Mouse (Mus musculus) kidney, postnatal 0 days (tissue): Measurements from ENCODE around the gene Aurkaip1. TPM values are rescaled to one million over a fixed set of nuclear protein-coding genes. Genes with fewer than 3 reads are reported as not detected.
A peak's percentile ranks its signal among the peaks of the same experiment; 100 is the strongest.

Experiments used
- ATAC-seq: fragments of 200-750 bp; cut with Nextera tagmentation; replicated peaks from 2 replicates; pipeline ENCODE4 v1.8.0; 2017; ENCODE audit warnings: low read depth, moderate number of reproducible peaks, moderate TSS enrichment, moderate library complexity; ENCODE audit not compliant: low FRiP score
- DNase-seq: peaks from one replicate; pipeline ENCODE4 v3.0.0-alpha.2; 2016; ENCODE audit warnings: low spot score
- H3K27ac ChIP-seq: fragments of 300-500 bp; sonication (generic); 2 replicates; pipeline ENCODE4 v1.5.1; 2014; ENCODE audit warnings: mild to moderate bottlenecking
- H3K27me3 ChIP-seq: fragments of 300-500 bp; sonication (generic); 2 replicates; pipeline ENCODE4 v1.6.1; 2014; ENCODE audit warnings: low read length, mixed read lengths; ENCODE audit not compliant: insufficient read depth
- H3K36me3 ChIP-seq: fragments of 300-500 bp; sonication (generic); 2 replicates; pipeline ENCODE4 v1.6.1; 2014; ENCODE audit warnings: low read length, mixed read lengths; ENCODE audit not compliant: insufficient read depth
- H3K4me1 ChIP-seq: fragments of 300-500 bp; sonication (generic); replicated peaks from 2 replicates; pipeline ENCODE4 v1.6.1; 2014; ENCODE audit warnings: antibody characterized with exemption, low read length, mixed read lengths; ENCODE audit not compliant: insufficient read depth
- H3K4me2 ChIP-seq: fragments of 300-500 bp; sonication (generic); 2 replicates; pipeline ENCODE4 v1.6.1; 2014; ENCODE audit warnings: mild to moderate bottlenecking, low read length, moderate library complexity, mixed read lengths
- H3K4me3 ChIP-seq: fragments of 300-500 bp; sonication (generic); replicated peaks from 2 replicates; pipeline ENCODE4 v1.5.1; 2014; ENCODE audit warnings: low read depth, low read length
- H3K9ac ChIP-seq: fragments of 300-500 bp; sonication (generic); 2 replicates; pipeline ENCODE4 v1.6.1; 2014; ENCODE audit warnings: low read depth, low read length
- H3K9me3 ChIP-seq: fragments of 300-500 bp; sonication (generic); replicated peaks from 2 replicates; pipeline ENCODE4 v1.6.1; 2016; ENCODE audit warnings: low read length, inconsistent platforms, mixed read lengths
- CTCF ChIP-seq: IDR thresholded peaks from 2 replicates; pipeline ENCODE4 v1.5.1; 2016; ENCODE audit warnings: antibody characterized with exemption, low read depth, mild to moderate bottlenecking, moderate library complexity
- WGBS: fragments of 180-500 bp; shearing (Covaris S2); extraction: QIAGEN DNeasy Blood & Tissue Kit; methylation state at CpG from one replicate; pipeline ENCODE4 v1.1.7; 2014; 5-methylcytosine and 5-hydroxymethylcytosine counted together
- polyA plus RNA-seq: library from polyadenylated mRNA; unstranded; fragments of >200 nt; fragmentation: Nextera tagmentation; extraction: Ambion mirVana; gene quantifications from 2 replicates; pipeline ENCODE4 v1.2.1, GENCODE M21; 2015

Gene Aurkaip1
- polyA plus RNA-seq, 1 experiment from 2014 or later, result 169 TPM

DNA sequence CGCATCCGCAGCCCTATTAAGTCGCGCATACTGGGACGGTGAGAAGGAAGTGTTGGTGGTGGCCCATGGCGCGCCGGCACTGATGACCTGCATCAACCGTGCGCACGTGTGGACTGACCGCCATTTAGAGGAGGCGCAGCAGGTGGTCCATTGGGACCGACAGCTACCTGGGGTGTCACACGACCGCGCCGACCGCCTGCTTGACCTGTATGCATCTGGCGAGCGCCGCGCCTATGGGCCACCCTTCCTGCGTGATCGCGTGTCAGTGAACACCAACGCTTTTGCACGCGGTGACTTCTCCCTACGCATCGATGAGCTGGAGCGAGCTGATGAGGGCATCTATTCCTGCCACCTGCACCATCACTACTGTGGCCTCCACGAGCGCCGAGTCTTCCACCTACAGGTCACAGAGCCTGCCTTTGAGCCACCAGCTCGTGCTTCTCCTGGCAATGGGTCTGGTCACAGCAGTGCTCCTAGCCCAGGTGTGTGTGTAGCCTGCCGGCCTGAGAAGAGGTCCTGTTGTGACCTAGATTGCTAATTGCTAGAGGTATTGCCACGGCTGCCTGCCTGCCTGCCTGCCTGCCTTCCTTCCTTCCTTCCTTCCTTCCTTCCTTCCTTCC, 10.7 kb downstream of the Aurkaip1 start:
- 42% methylated on average over 38 of the region's 38 CpGs for WGBS
- Histone ChIP-seq H3K4me3 (no peak overlapping the region; the same call in 1 of the 2 replicates), H3K4me2 (peak overlapping the region; percentile 73), H3K9ac (no peak overlapping the region), H3K27me3 (no peaks in the 10 kb centered on the region), H3K27ac (no peak overlapping the region), H3K4me1 (peaks cover 16% of the 10 kb centered on the region; the same call in 1 of the 2 replicates), H3K9me3 (no peaks in the 10 kb centered on the region), H3K36me3 (peaks cover 15% of the 10 kb centered on the region)
- TF ChIP-seq CTCF, result no peak
- DNase-seq, result no peak
- no peak for ATAC-seq

DNA sequence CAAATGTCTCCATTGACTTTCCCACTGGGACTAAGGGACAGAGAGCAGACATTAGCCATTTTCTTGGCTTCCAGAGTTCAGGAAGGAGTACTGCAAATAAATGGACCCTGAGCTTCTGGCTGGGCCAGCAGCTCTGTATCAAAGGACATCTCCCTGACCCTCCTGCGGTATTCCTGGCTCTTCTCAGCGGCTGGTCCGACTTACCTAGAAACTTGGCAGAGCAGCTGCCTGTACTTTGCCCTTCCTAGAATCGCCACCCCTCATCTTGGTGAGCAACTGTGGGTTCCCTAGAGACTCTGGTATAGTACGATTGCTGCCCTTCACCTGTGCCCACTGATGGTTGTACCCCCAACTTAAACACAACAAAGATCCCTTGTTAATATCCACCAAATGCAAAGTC, 12.2 kb downstream of the Aurkaip1 start:
- Histone ChIP-seq H3K9me3 (no peaks in the 10 kb centered on the region), H3K27me3 (no peaks in the 10 kb centered on the region), H3K27ac (no peak overlapping the region), H3K4me3 (no peak overlapping the region), H3K4me2 (no peak overlapping the region), H3K9ac (no peak overlapping the region), H3K36me3 (peaks cover 15% of the 10 kb centered on the region), H3K4me1 (peaks cover 21% of the 10 kb centered on the region; the same call in 1 of the 2 replicates)
- no peak for DNase-seq
- 92% methylated on average over 5 of the region's 5 CpGs for WGBS
- TF ChIP-seq CTCF, result no peak
- no peak for ATAC-seq

DNA sequence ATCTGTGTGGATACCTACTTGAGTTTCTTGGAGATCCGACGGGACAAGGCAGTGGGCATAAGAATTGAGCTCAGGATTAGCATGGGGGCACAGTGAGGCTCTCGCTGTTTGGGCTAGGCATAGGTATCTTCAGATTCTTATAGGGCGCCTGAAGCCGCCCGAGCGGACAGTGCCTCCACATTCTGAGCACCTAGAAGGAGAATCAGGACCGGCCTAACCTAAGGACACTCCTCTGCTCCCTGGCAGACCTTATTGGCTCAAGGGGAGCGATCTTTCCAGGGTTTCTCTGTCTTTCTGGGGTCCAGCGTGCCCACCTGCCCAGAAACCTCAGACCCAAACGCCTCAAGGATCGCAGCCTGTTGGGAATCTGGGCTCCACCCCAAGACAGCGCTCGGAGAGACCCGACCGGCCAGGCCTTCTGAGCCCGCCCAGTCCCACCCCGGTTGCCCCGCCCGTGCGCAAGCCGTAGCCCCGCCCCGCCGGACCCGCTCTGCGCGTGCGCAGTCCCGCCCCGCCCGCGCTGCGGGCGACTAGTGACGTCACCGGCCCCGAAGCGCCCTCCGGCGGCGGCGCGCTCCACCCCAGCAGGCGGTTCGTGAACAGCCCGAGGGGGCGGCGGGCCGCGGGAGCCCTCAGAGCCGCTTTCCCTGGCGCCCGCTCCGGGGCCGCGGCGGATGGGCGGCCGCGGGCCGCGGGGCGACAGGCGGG, 16.0 kb downstream of the Aurkaip1 start, which contains the start of gene Dvl1:
Gene Dvl1 (plus strand): TSS at position 532 of the 708 bp plus-strand sequence.
- peaks cover 15% of the 10 kb centered on the region for H3K36me3 ChIP-seq
- H3K9me3 ChIP-seq, result no peaks in the 10 kb centered on the region
- no peaks in the 10 kb centered on the region for H3K27me3 ChIP-seq
- 1% methylated on average over 65 of the region's 65 CpGs for WGBS
- H3K4me3 ChIP-seq, result peak within 1 kb of the TSS; percentile 76
- peak; percentile 88 for ATAC-seq
- peak within 1 kb of the TSS; percentile 79 for H3K27ac ChIP-seq
- peaks cover 17% of the 10 kb centered on the region for H3K4me1 ChIP-seq
- peak within 1 kb of the TSS; percentile 84 for H3K9ac ChIP-seq
- H3K4me2 ChIP-seq, result peak within 1 kb of the TSS; percentile 83
- DNase-seq, result peak; percentile 90
- TF ChIP-seq CTCF, result peak; percentile 55; the same call in 1 of the 2 replicates

DNA sequence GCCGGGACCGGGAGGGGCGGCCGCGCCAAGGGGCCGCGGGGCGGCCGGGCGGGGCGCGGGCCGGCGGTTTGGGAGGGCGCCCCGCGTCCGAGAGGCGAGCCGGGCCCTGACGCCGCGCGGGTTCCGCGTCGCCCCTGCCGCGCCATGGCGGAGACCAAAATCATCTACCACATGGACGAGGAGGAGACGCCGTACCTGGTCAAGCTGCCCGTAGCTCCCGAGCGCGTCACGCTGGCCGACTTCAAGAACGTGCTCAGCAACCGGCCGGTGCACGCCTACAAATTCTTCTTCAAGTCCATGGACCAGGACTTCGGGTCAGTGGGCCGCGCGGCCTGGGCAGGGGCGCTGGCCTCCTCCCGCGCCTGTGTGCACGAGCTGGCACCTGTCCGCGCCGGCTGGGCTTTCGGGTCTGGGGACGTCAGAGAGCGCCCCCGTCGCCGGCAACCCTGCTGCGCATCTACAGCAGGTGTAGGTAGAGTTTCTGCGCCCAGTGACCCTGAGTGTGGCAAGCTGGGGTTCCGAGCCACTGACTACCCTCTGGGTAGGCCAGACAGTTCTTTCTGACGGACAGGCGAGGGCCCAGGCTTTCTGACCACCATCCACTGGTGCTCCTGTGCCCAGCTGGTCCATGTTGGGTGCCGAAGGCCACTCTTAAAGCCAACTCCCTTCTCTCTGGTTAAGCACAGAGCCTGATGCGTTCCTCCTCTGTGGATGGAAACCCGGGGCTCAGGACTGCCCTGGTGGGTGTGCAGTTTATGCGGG, 16.7 kb downstream of the Aurkaip1 start:
- 1% methylated on average over 62 of the region's 69 CpGs for WGBS
- no peaks in the 10 kb centered on the region for H3K9me3 ChIP-seq
- H3K4me3 ChIP-seq, result peak overlapping the region; percentile 76
- peak; percentile 47 for ATAC-seq
- 0 out of 2 replicates have a peak, but pooled peaks have one; percentile 14 for TF ChIP-seq CTCF
- H3K4me1 ChIP-seq, result peaks cover 17% of the 10 kb centered on the region
- H3K27me3 ChIP-seq, result no peaks in the 10 kb centered on the region
- peak; percentile 48 for DNase-seq
- peak overlapping the region; percentile 79 for H3K27ac ChIP-seq
- H3K4me2 ChIP-seq, result peak overlapping the region; percentile 83
- peaks cover 17% of the 10 kb centered on the region; the same call in 1 of the 2 replicates for H3K36me3 ChIP-seq
- peak overlapping the region; percentile 84 for H3K9ac ChIP-seq

DNA sequence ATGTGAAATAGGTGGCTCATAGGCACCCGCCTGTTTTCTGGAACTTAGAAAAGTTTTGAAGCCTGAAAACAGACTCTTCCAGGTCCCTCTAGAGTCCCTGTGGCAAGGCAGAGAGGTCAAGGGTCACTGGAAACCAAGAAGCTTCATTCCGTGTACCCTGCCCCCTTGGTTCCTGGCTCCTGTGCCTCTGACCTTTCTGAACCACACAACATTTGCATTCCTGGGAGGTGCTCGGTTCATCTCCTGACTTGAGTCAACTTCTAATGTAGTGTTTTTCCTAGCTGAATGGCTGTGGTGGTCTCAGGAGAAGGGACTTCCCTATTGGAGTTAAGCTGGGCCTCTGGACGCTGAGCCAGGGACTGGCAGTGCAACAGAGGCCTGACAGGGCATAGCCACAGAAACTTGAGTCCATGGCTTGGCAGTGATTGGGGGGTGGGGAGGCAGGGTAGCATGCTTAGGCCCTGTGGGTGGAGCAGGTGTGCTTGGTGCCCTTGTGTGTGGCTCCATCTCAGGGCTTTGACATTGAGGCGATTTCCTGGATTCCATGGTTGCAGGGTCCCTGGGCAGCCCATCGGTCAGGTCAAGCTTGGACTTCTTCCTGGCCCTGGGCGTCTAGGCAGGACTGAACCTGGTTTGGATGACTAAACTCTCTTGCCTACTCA, 17.5 kb downstream of the Aurkaip1 start:
- peaks cover 10% of the 10 kb centered on the region; the same call in 1 of the 2 replicates for H3K36me3 ChIP-seq
- H3K9me3 ChIP-seq, result no peaks in the 10 kb centered on the region
- H3K27me3 ChIP-seq, result no peaks in the 10 kb centered on the region
- ATAC-seq (no peak), DNase-seq (no peak)
- H3K27ac ChIP-seq, result peak overlapping the region; percentile 79; the same call in 1 of the 2 replicates
- no peak for TF ChIP-seq CTCF
- peak overlapping the region; percentile 83 for H3K4me2 ChIP-seq
- WGBS, result 51% methylated on average over 7 of the region's 7 CpGs
- H3K4me3 ChIP-seq, result peak overlapping the region; percentile 76
- H3K9ac ChIP-seq, result peak overlapping the region; percentile 84
- H3K4me1 ChIP-seq, result peaks cover 17% of the 10 kb centered on the region
